Mouse (Mus musculus): ENCODE measurements around the gene Isg15. TPM values are rescaled to one million over a fixed set of nuclear protein-coding genes. Genes with fewer than 3 reads are reported as not detected.

Gene Isg15
- polyA plus RNA-seq, 1 experiment from 2014 or later: 0.29 TPM

DNA sequence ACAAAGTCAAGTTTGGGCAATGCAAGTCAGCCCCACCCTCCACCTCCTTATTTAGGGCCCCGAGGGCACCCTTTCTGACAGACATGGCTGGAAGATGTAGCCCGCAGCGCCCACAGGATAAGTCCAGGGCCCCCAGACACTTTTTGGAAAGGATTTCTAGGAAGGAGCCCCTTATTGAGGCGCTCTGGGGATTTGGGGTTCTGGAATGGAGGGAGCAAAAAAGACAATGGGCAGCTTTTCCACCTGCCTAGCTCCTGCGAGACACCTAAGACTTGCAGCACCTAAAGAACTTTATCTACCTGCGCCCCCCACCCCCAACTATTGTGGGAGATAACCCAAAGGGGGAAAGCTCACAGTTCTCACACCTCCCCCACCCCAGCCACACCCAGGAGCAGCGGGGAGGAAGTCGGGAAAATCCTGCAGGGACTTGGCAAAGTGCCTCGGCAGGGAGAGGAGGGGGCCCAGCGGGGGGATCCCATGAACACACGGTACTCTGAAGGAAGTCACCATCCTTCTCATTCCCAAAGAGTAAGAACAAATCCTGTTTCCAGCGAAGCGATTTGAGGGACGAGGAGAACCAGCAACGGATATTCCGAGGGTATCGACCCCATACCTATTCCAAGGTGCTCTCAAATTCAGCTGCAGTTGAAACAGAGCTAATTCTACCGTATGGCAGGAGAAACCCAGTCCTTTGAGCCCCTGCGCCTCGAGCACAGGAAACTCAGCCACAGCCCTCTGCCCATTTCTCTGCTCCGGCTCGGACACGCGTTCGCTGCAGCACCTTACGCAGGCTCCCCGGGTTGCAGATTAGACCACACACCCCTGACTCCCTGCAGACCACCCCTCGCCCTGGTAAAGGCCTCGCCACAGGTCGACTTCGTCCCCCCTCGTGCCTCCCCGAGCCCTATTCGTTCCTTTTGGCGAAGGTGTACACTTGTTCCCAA is 4.4 kb downstream of the Isg15 start:
- Histone ChIP-seq H3K4me3 (ENCODE audit: low read depth, low read length) (peak overlapping the region; percentile 93), H3K9ac (ENCODE audit: low read depth, low read length) (peak overlapping the region; percentile 89), H3K4me2 (peak overlapping the region; percentile 95), H3K4me1 (ENCODE audit: control insufficient read depth, insufficient read depth, low read length) (peaks cover 40% of the 10 kb centered on the region), H3K36me3 (ENCODE audit: control insufficient read depth, insufficient read depth, low read length) (no peaks in the 10 kb centered on the region), H3K27me3 (ENCODE audit: control insufficient read depth, insufficient read depth, low read length) (no peaks in the 10 kb centered on the region), H3K27ac (ENCODE audit: low read depth, low read length) (peak overlapping the region; percentile 97), H3K9me3 (replicated peaks; ENCODE audit: control insufficient read depth, low read length) (no peaks in the 10 kb centered on the region)
- no peak for ATAC-seq (replicated peaks; ENCODE audit: insufficient number of reproducible peaks, low FRiP score, low TSS enrichment)
- WGBS (ENCODE audit: insufficient replicate concordance): 2% methylated on average over 35 of the region's 35 CpGs

DNA sequence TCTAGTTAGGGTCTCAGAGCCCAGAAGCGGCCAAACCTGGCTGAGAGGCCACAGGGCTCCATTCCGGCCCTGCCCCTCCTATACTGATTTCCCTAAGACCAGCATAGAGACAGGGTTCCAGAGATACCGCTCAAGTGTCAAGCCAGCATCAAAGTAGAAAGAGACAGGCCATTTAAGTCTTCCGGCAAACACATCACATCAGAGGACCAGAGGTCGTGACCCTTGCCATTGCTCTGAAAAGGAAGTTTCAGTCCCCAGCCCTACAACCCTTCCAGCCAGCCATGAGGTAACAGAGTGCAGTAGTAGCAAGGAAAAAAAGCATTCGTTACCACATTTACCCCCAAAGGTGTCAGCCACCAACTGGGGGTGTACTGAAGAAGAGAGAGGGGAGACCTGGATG is 6.3 kb downstream of the Isg15 start:
- H3K4me1 ChIP-seq (ENCODE audit: control insufficient read depth, insufficient read depth, low read length): peaks cover 48% of the 10 kb centered on the region
- 46% methylated on average over 6 of the region's 6 CpGs for WGBS (ENCODE audit: insufficient replicate concordance)
- no peak overlapping the region for H3K4me3 ChIP-seq (ENCODE audit: low read depth, low read length)
- no peaks in the 10 kb centered on the region for H3K36me3 ChIP-seq (ENCODE audit: control insufficient read depth, insufficient read depth, low read length)
- no peak overlapping the region for H3K9ac ChIP-seq (ENCODE audit: low read depth, low read length)
- no peak overlapping the region for H3K27ac ChIP-seq (ENCODE audit: low read depth, low read length)
- no peaks in the 10 kb centered on the region for H3K27me3 ChIP-seq (ENCODE audit: control insufficient read depth, insufficient read depth, low read length)
- no peak for ATAC-seq (replicated peaks; ENCODE audit: insufficient number of reproducible peaks, low FRiP score, low TSS enrichment)
- peak overlapping the region; percentile 19; the same call in 1 of the 2 replicates for H3K4me2 ChIP-seq
- H3K9me3 ChIP-seq (replicated peaks; ENCODE audit: control insufficient read depth, low read length): no peaks in the 10 kb centered on the region

DNA sequence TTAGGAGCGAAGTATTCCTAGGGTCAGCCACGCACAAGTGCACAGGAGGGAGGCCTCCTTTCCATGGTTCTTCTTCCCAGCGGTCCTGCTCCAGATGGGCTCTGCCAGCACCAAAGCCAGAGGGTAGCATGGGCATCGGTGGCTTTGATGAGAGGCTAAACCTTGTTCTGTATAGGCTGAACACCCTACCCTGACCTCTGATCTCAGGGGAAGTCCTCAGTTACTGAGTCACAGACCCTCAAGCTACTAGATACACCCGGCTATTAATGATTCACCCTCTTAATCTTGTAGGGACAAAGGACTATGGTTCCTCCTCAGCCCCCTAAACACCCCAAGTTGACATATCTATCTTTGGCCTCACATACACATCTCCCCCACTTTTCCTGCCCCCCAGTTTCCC is 6.7 kb downstream of the Isg15 start:
- ATAC-seq (replicated peaks; ENCODE audit: insufficient number of reproducible peaks, low FRiP score, low TSS enrichment): no peak
- 66% methylated on average over 5 of the region's 5 CpGs for WGBS (ENCODE audit: insufficient replicate concordance)
- H3K4me3 ChIP-seq (ENCODE audit: low read depth, low read length): no peak overlapping the region
- H3K27me3 ChIP-seq (ENCODE audit: control insufficient read depth, insufficient read depth, low read length): no peaks in the 10 kb centered on the region
- peaks cover 52% of the 10 kb centered on the region for H3K4me1 ChIP-seq (ENCODE audit: control insufficient read depth, insufficient read depth, low read length)
- H3K4me2 ChIP-seq: no peak overlapping the region
- H3K9me3 ChIP-seq (replicated peaks; ENCODE audit: control insufficient read depth, low read length): no peaks in the 10 kb centered on the region
- H3K36me3 ChIP-seq (ENCODE audit: control insufficient read depth, insufficient read depth, low read length): no peaks in the 10 kb centered on the region
- H3K27ac ChIP-seq (ENCODE audit: low read depth, low read length): no peak overlapping the region
- no peak overlapping the region for H3K9ac ChIP-seq (ENCODE audit: low read depth, low read length)

DNA sequence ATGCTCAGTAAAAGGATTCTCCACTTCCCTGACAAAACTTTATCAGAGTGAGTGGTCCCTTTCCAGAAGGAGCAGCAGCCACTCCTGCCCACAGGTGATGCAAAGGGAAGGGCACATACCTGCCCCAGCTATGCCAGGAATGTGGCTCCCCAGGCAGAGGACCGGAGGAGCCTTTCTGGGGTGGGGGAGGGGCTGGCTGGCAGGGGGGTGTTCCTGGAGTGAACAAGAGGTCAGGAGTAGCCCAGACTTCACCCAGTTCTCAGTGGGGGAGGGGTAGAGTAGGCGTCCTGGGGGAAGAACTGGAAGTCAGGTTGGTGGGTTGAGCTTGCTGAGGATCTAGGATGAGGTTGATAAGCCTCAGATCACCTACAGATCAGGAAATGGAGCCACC is 7.4 kb downstream of the Isg15 start:
- no peak for ATAC-seq (replicated peaks; ENCODE audit: insufficient number of reproducible peaks, low FRiP score, low TSS enrichment)
- Histone ChIP-seq H3K4me1 (ENCODE audit: control insufficient read depth, insufficient read depth, low read length) (peaks cover 60% of the 10 kb centered on the region), H3K4me2 (no peak overlapping the region), H3K4me3 (ENCODE audit: low read depth, low read length) (no peak overlapping the region), H3K36me3 (ENCODE audit: control insufficient read depth, insufficient read depth, low read length) (no peaks in the 10 kb centered on the region), H3K27me3 (ENCODE audit: control insufficient read depth, insufficient read depth, low read length) (no peaks in the 10 kb centered on the region), H3K27ac (ENCODE audit: low read depth, low read length) (no peak overlapping the region), H3K9ac (ENCODE audit: low read depth, low read length) (no peak overlapping the region), H3K9me3 (replicated peaks; ENCODE audit: control insufficient read depth, low read length) (no peaks in the 10 kb centered on the region)
- 16% methylated on average over 2 of the region's 2 CpGs for WGBS (ENCODE audit: insufficient replicate concordance)

DNA sequence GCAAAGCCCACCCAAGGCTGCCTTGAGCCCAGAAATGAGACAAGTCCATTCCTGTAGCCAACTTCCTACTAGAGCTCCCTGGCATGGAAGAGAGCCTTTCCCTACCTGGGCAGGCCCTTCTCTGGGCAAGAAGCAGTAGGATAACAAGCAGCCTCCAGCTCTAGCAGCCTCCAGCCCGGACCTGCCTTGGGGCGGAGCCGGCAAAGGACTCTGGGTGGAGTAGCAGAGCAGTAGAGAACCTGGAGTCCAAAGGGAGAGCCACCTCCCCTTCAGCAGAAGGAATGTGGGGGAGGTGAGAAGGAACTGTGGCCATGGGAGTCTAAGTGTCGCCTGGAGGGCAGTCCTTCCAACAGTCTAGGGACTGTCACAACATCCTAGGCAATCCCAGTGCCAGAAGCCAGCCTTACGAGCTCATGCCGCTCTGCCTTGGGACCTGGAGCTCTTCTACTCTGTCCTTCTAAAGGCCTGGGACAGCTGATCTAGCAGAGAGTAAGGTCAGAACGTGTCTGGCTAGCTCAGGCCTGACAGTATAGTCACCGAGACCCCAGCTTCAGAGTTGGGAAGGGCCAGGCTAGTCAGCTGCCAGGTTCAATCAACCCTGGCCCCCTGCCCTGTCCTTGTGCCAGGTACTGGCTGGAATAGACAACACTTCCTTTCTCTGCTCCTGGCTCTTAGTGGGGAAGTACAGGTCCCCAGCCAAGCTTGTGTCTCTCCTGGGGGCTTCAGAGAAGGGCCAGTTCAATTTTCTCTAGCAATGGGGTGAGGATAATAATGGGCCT is 8.0 kb downstream of the Isg15 start:
- H3K27ac ChIP-seq (ENCODE audit: low read depth, low read length): no peak overlapping the region
- no peak overlapping the region for H3K4me2 ChIP-seq
- no peak overlapping the region for H3K4me3 ChIP-seq (ENCODE audit: low read depth, low read length)
- no peak for ATAC-seq (replicated peaks; ENCODE audit: insufficient number of reproducible peaks, low FRiP score, low TSS enrichment)
- H3K9me3 ChIP-seq (replicated peaks; ENCODE audit: control insufficient read depth, low read length): no peaks in the 10 kb centered on the region
- H3K4me1 ChIP-seq (ENCODE audit: control insufficient read depth, insufficient read depth, low read length): peaks cover 65% of the 10 kb centered on the region
- no peak overlapping the region for H3K9ac ChIP-seq (ENCODE audit: low read depth, low read length)
- 40% methylated on average over 8 of the region's 8 CpGs for WGBS (ENCODE audit: insufficient replicate concordance)
- H3K27me3 ChIP-seq (ENCODE audit: control insufficient read depth, insufficient read depth, low read length): no peaks in the 10 kb centered on the region
- H3K36me3 ChIP-seq (ENCODE audit: control insufficient read depth, insufficient read depth, low read length): no peaks in the 10 kb centered on the region

DNA sequence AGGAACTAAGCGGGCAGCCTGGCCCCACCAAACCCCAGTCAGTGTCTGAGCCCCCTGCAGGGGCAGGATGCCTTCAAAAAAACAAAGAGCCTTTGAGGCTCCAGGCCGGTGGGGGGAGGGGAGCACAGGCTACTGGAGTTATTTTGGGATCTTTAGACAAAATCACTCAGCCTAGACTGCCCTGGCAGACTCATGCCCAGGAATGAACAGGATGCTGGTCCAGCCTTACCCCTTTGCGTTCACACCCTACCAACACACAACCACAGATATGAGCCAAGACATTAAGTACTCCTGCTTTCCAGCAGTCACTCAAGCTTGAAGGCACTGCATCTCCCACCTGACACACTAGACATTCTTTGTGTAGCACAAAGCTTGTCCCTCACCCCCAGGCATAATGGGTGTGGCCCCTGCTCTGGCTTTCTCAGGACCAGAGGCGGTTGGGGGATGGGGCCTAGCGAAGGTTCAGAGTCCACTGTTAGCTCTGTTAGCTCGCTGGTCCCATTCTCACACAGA is 11.8 kb downstream of the Isg15 start:
- no peak; the same call in 1 of the 2 replicates for ATAC-seq (replicated peaks; ENCODE audit: insufficient number of reproducible peaks, low FRiP score, low TSS enrichment)
- peaks cover 6% of the 10 kb centered on the region; the same call in 1 of the 2 replicates for H3K36me3 ChIP-seq (ENCODE audit: control insufficient read depth, insufficient read depth, low read length)
- H3K4me3 ChIP-seq (ENCODE audit: low read depth, low read length): no peak overlapping the region
- peaks cover 77% of the 10 kb centered on the region for H3K4me1 ChIP-seq (ENCODE audit: control insufficient read depth, insufficient read depth, low read length)
- peak overlapping the region; percentile 34; the same call in 1 of the 2 replicates for H3K9ac ChIP-seq (ENCODE audit: low read depth, low read length)
- no peaks in the 10 kb centered on the region for H3K9me3 ChIP-seq (replicated peaks; ENCODE audit: control insufficient read depth, low read length)
- H3K4me2 ChIP-seq: peak overlapping the region; percentile 36; the same call in 1 of the 2 replicates
- no peaks in the 10 kb centered on the region for H3K27me3 ChIP-seq (ENCODE audit: control insufficient read depth, insufficient read depth, low read length)
- WGBS (ENCODE audit: insufficient replicate concordance): 23% methylated on average over 6 of the region's 6 CpGs
- H3K27ac ChIP-seq (ENCODE audit: low read depth, low read length): peak overlapping the region; percentile 37

DNA sequence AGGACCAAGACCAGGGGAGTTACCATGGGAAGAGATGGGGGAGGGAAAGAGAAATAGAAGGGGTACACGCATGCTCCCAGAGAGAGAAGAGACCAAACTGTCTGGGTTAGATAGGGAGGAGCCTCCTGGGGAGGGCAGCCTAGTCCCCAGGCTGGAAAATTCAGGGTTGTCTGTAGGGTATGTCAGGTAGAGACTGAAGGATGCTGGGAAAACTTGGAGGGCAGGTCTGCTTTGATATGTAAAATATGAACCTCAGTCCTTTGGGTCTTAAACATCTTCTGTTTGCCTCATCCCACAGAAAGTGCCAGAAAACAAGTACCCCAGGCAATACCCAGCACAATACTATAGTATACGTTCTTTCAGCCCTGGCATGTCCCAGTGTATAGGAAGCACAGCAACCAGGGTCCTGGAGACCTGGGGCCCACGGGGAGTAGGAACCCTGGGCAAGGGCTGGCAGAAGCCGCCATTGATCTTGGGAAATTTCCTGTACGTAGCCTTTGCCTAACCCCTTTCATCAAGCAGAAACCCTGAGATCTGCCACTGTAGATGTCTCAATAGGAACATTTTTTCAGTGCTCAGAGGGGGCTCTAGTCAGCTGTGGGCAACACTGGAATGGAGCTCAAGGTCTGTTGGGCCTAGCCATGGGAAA is 12.3 kb downstream of the Isg15 start:
- Histone ChIP-seq H3K9ac (ENCODE audit: low read depth, low read length) (0 out of 2 replicates have a peak overlapping the region, but pooled peaks have one; percentile 34), H3K4me1 (ENCODE audit: control insufficient read depth, insufficient read depth, low read length) (peaks cover 72% of the 10 kb centered on the region), H3K4me3 (ENCODE audit: low read depth, low read length) (no peak overlapping the region), H3K9me3 (replicated peaks; ENCODE audit: control insufficient read depth, low read length) (no peaks in the 10 kb centered on the region), H3K27ac (ENCODE audit: low read depth, low read length) (peak overlapping the region; percentile 37), H3K27me3 (ENCODE audit: control insufficient read depth, insufficient read depth, low read length) (no peaks in the 10 kb centered on the region), H3K36me3 (ENCODE audit: control insufficient read depth, insufficient read depth, low read length) (peaks cover 6% of the 10 kb centered on the region; the same call in 1 of the 2 replicates), H3K4me2 (peak overlapping the region; percentile 36; the same call in 1 of the 2 replicates)
- no peak; the same call in 1 of the 2 replicates for ATAC-seq (replicated peaks; ENCODE audit: insufficient number of reproducible peaks, low FRiP score, low TSS enrichment)
- WGBS (ENCODE audit: insufficient replicate concordance): 63% methylated on average over 5 of the region's 5 CpGs
